Mouse (Mus musculus) forebrain, postnatal 0 days (tissue): ENCODE measurements around the gene Nkiras2. TPM values are rescaled to one million over a fixed set of nuclear protein-coding genes. Genes with fewer than 3 reads are reported as not detected.

Experiments used
- ATAC-seq: fragments of 200-750 bp; cut with Nextera tagmentation; 2 replicates; pipeline ENCODE4 v1.8.0; 2017; ENCODE audit warnings: mild to moderate bottlenecking, moderate library complexity
- DNase-seq: peaks from one replicate; pipeline ENCODE4 v3.0.0-alpha.2; 2015
- H3K27ac ChIP-seq: fragments of 300-500 bp; sonication (generic); 2 replicates; pipeline ENCODE4 v1.5.1; 2014; ENCODE audit warnings: low read depth, mild to moderate bottlenecking, antibody characterized with exemption, low read length, moderate library complexity, mixed read lengths
- H3K27me3 ChIP-seq: fragments of 300-500 bp; sonication (generic); 2 replicates; pipeline ENCODE4 v1.6.1; 2014; ENCODE audit warnings: mild to moderate bottlenecking, low read length, mixed read lengths; ENCODE audit not compliant: insufficient read depth
- H3K36me3 ChIP-seq: fragments of 300-500 bp; sonication (generic); 2 replicates; pipeline ENCODE4 v1.6.1; 2014; ENCODE audit warnings: mild to moderate bottlenecking, moderate library complexity; ENCODE audit not compliant: insufficient read depth
- H3K4me1 ChIP-seq: fragments of 300-500 bp; sonication (generic); 2 replicates; pipeline ENCODE4 v1.6.1; 2014; ENCODE audit warnings: antibody characterized with exemption; ENCODE audit not compliant: insufficient read depth
- H3K4me2 ChIP-seq: fragments of 300-500 bp; sonication (generic); 2 replicates; pipeline ENCODE4 v1.6.1; 2014; ENCODE audit warnings: low read depth, mild to moderate bottlenecking, moderate library complexity
- H3K4me3 ChIP-seq: fragments of 300-500 bp; sonication (generic); 2 replicates; pipeline ENCODE4 v1.5.1; 2014; ENCODE audit warnings: low read depth, low read length, mixed read lengths
- H3K9ac ChIP-seq: fragments of 300-500 bp; sonication (generic); 2 replicates; pipeline ENCODE4 v1.6.1; 2014; ENCODE audit warnings: mild to moderate bottlenecking
- H3K9me3 ChIP-seq: fragments of 300-500 bp; sonication (generic); 2 replicates; pipeline ENCODE4 v1.6.1; 2016; ENCODE audit warnings: low read length
- CTCF ChIP-seq: sonication (generic); IDR thresholded peaks from 2 replicates; pipeline ENCODE4 v1.5.1; 2016; ENCODE audit warnings: antibody characterized with exemption, control low read depth, low read depth
- WGBS: fragments of 180-500 bp; shearing (Covaris S2); extraction: QIAGEN DNeasy Blood & Tissue Kit; methylation state at CpG from one replicate; pipeline ENCODE4 v1.1.7; 2014; 5-methylcytosine and 5-hydroxymethylcytosine counted together
- polyA plus RNA-seq: library from polyadenylated mRNA; unstranded; fragments of >200 nt; fragmentation: Nextera tagmentation; extraction: Ambion mirVana; gene quantifications from 2 replicates; pipeline ENCODE4 v1.2.1, GENCODE M21; 2015
- total RNA-seq: library from RNA; depleted of rRNA; stranded (reverse); fragments of >200 nt; gene quantifications from 2 replicates; pipeline ENCODE4 v1.2.3, GENCODE M21; 2014

The Nkiras2 gene
- total and polyA plus RNA-seq, 2 experiments from 2014 or later = 81.1 to 100 TPM

DNA sequence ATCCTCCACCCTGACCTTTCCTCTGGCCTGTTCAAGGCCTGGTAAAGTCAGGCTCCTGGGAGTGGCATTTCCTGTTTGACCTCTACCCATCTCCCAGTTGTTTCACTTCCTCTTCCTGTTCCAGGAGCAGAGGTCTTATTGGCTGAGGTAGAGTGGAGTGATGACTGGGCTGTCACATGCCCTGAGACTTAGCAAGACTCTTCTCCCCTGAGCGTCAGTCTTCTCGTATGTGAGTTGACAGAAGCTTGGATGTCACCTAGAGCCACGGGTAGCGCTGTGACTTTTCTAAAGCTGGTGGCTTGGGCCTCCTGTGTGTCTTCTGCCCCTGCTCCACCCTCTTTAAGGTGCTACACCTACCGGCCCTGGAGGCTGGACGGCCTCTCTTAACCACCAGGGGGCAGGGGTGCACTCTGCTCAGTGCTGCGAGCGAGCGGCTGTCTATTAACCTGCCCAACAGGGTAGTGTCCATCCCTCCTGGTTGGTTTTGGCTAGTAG, 7.7 kb downstream of the Nkiras2 start:
- DNase-seq = peak; percentile 60
- peak; percentile 53 for ATAC-seq

DNA sequence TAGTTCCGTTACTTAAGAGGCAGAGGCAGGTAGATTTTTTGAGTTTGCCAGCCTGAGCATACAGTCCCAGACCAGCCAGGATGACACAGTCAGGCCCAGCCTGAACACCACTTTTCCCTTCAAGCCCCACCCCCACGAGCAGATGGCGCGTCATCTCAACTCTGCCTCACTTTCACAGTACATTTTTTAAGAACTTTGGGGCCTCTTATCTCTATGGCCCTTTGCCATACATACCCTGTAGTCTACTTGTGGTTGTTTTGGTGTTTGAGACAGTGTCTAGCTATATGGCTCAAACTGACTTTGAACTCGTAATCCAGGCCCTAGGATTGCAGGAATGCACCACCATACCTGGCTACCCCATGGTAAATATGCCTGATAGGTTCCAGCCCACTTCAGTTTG, 9.0 kb downstream of the Nkiras2 start:
- 75% methylated on average over 5 of the region's 5 CpGs for WGBS
- Histone ChIP-seq H3K27me3 (no peaks in the 10 kb centered on the region), H3K36me3 (peaks cover 24% of the 10 kb centered on the region), H3K9me3 (no peaks in the 10 kb centered on the region), H3K4me1 (0 out of 2 replicates have a peak, but pooled peaks cover 3% of the 10 kb centered on the region), H3K9ac (no peak overlapping the region), H3K4me2 (no peak overlapping the region), H3K4me3 (no peak overlapping the region), H3K27ac (no peak overlapping the region)
- no peak for DNase-seq
- TF ChIP-seq CTCF = no peak
- no peak for ATAC-seq

More for the DNA sequence above, 7.7 kb downstream of the Nkiras2 start:
- no peak overlapping the region for H3K27ac ChIP-seq
- H3K9ac ChIP-seq = no peak overlapping the region
- H3K9me3 ChIP-seq = no peaks in the 10 kb centered on the region
- no peak overlapping the region for H3K4me3 ChIP-seq
- no peaks in the 10 kb centered on the region for H3K27me3 ChIP-seq
- TF ChIP-seq CTCF = peak; percentile 86
- H3K4me2 ChIP-seq = no peak overlapping the region
- H3K36me3 ChIP-seq = peaks cover 24% of the 10 kb centered on the region
- H3K4me1 ChIP-seq = peaks cover 3% of the 10 kb centered on the region; the same call in 1 of the 2 replicates
- WGBS = 17% methylated on average over 9 of the region's 9 CpGs

DNA sequence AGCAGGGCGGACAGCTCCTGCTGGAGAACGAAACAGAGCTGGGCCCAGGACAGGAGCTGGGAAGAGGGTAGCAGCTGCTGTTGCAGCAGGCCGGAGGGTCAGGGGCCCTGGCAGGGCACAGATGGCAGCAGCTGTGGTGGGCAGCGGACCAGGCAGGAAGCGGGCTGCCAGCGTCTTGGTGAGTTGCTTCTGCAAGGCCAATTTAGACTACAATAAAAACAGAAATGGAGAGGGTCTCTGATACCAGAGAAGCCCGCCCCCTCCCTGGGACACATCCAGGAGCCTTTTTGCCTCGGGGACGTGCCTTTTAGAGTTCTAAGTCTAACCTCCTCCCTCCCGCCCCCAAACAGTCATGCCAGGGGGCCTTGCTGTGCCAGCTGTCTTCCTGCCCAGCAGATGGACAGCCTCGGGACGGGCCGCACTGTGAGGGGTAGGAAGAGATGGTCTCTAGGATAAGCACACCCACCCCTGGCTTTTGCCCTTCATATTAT, 9.9 kb downstream of the Nkiras2 start:
- Histone ChIP-seq H3K4me2 (no peak overlapping the region), H3K27ac (no peak overlapping the region), H3K4me3 (no peak overlapping the region), H3K27me3 (no peaks in the 10 kb centered on the region), H3K9me3 (no peaks in the 10 kb centered on the region), H3K9ac (no peak overlapping the region), H3K36me3 (peaks cover 24% of the 10 kb centered on the region), H3K4me1 (0 out of 2 replicates have a peak, but pooled peaks cover 3% of the 10 kb centered on the region)
- ATAC-seq = peak; percentile 40; the same call in 1 of the 2 replicates
- TF ChIP-seq CTCF = no peak
- no peak for DNase-seq
- 39% methylated on average over 13 of the region's 13 CpGs for WGBS

DNA sequence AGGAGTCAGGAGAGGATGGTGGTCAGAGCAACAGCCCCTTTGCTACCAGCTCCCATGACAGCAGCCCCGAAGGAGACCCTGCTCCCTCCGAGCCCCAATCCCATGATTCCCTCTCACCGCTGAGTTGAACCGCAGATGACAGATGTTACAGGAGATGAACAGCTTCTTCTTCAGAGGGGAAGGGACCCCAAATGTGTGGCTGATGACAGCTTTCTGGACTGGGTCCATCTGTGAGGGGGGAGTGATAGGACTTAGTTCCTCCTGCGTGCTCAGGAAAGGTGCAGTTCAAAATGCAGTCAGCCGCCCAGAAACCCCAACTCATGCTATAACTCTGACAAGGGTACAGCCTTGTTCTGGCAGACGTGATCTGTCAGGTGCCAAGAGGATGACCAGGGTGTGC, 15.5 kb downstream of the Nkiras2 start:
- Histone ChIP-seq H3K4me1 (no peaks in the 10 kb centered on the region), H3K27ac (no peak overlapping the region), H3K4me2 (no peak overlapping the region), H3K4me3 (no peak overlapping the region), H3K27me3 (no peaks in the 10 kb centered on the region), H3K9me3 (no peaks in the 10 kb centered on the region), H3K9ac (no peak overlapping the region), H3K36me3 (no peaks in the 10 kb centered on the region)
- no peak for DNase-seq
- WGBS = 73% methylated on average over 7 of the region's 7 CpGs
- ATAC-seq = no peak
- TF ChIP-seq CTCF = no peak

DNA sequence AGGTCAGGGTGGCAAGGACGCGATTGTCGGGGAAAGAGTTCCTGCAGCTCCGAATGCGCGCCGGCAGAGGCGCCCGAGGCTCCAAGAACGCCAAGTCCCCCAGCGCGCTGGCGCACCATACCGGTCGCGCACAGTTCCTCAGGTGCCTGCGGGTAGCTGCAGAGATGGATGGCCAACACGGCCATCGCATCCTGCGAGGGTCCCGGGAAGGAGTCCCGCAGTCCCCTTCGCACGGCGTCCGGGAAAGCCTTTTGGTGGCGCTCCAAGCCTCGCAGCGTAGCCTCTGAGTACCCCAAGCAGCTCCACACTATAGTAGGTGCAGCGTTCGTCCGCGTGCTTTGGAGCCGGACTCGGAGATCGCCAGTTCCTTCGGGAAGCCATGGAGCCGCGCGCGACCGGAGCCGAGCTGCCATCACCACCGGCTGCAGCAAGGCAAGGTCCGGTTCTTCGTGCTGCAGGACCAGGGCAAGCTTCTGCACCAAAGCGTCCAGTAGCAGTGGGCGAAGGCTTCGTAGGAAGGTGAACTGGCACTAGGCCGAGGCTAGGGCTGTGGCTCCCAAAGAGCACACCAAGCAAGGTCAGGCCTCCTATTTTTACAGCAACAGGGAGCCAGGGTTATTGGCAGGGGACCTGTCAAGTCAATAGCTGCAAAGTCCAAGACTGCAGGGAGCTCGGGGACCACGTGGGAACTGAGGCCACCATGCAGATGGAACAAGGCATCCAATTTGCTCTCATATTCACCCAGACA, 21.3 kb downstream of the Nkiras2 start:
- H3K9me3 ChIP-seq = no peaks in the 10 kb centered on the region
- H3K36me3 ChIP-seq = no peaks in the 10 kb centered on the region
- no peak overlapping the region for H3K27ac ChIP-seq
- peak overlapping the region; percentile 53 for H3K9ac ChIP-seq
- DNase-seq (peak; percentile 79), ATAC-seq (peak; percentile 88)
- H3K4me3 ChIP-seq = peak overlapping the region; percentile 46
- peak; percentile 79 for TF ChIP-seq CTCF
- peak overlapping the region; percentile 85 for H3K4me2 ChIP-seq
- H3K4me1 ChIP-seq = no peaks in the 10 kb centered on the region
- 6% methylated on average over 52 of the region's 52 CpGs for WGBS
- H3K27me3 ChIP-seq = no peaks in the 10 kb centered on the region

DNA sequence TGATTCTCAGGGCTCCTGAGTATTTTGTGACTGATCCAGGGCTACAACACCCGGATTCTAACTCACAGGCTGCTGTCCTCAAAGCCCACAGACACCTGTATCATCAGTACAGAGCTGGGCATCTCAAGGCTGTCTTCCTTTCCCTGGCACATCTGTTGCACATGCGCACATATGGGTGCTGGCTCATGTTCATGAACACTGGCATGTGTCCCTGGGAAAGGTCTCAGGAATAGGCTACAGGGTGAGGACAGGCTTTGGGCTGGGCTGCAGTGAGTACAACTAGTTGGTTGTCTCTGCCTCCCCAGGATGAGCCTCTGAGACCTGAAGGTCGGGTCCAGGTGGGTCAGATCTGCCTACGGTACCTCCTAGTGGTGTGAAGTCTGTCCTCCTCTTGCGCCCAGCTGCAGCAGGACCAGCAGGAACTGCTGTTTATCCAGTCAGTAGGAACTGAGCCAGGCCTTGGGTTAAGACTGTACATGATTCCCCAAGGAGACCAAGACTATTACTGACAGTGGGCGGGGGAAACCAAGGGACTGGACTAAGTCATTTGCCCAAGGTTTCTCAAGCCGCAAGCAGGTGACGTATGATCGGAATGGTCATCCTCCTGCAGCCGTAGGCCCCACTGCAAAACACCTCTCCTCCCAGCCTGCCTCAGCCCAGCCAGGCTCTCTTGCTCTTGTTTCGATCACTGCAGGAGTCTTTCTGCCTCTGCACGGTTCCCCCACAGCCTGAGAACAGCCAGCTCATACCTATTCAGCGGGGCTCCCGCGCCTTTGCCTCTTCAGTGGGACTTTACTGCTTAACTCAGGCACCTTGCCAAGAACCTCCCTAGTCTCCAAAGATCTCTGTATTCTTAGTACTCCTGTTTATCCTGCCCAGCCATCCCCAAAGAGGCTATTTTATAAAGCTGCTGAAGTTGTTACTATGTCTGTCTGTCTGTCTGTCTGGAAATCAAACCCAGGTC, 24.9 kb downstream of the Nkiras2 start:
- Histone ChIP-seq H3K4me1 (no peaks in the 10 kb centered on the region), H3K4me2 (no peak overlapping the region), H3K4me3 (no peak overlapping the region), H3K27ac (no peak overlapping the region), H3K27me3 (peaks cover 6% of the 10 kb centered on the region), H3K9ac (no peak overlapping the region), H3K36me3 (no peaks in the 10 kb centered on the region), H3K9me3 (no peaks in the 10 kb centered on the region)
- ATAC-seq = no peak
- DNase-seq = no peak
- WGBS = 51% methylated on average over 15 of the region's 15 CpGs
- TF ChIP-seq CTCF = no peak
